Mouse (Mus musculus): ENCODE measurements around the gene Defb43.

Gene Defb43

DNA sequence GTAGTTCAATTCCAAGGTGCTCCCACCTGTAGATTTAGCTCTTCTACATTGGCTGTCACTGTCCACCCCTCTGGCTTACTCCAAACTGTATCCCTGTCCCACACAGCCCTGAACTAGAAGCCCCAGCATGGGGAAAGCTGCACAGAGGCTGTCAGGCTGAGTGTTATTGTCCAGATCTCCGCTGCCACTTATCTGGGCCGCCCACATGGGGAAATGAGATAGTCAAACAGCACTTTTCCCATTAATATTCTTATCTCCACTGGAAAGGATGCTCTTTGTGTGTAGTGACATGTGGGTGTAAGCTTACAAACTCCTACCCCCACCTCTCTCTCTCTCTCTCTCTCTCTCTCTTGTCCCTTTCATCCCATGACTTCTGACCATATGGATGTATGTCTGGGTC, 50.6 kb downstream of the Defb43 start:
- in situ Hi-C loops (cut with MboI; ENCODE audit: unreplicated experiment in 2 of 2) = loop anchor here (10.0 to 25.0 kb wide), 2 partner anchors 403 to 1000 kb away; no protein-coding TSS in a partner anchor

DNA sequence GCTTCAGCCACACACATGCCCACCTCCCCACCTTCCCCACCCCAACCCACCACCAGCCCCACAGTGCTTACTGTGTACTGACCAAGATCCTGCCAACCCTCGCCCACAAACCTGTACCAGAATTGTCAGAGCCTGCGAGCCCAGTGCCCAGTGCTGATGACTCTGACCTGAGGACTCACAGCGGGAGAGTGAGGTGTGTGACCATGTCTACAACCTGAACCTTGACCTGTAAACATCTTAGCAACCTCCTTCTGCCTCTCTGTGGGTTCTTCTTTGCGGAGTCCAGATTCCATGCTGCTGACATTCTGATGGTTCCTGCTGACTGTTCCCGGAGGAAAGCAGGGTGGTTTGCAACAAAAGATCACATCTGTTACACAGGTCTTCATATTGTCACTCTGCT, 53.8 kb downstream of the Defb43 start:
- in situ Hi-C loops (cut with MboI; ENCODE audit: unreplicated experiment in 2 of 2) = loop anchor here (5.0 to 25.0 kb wide), 3 partner anchors 307 to 997 kb away; no protein-coding TSS in a partner anchor

GRCm38 (mm10) chr14:63066630-63067310, 55.2 kb downstream of the Defb43 start:
- in situ Hi-C loops (cut with MboI; ENCODE audit: unreplicated experiment in 2 of 2) = loop anchor here (5.0 to 25.0 kb wide), 3 partner anchors 306 to 996 kb away; no protein-coding TSS in a partner anchor
